Mouse (Mus musculus): ENCODE data around the gene Cln5.

Cln5 gene

GRCm38 (mm10) chr14:103079209-103079977 is 9.4 kb downstream of the Cln5 start:
- DNase-seq = no peak

GRCm38 (mm10) chr14:103085840-103086533 is 16.0 kb downstream of the Cln5 start:
- DNase-seq = no peak

- no peak for DNase-seq
Measured at GRCm38 (mm10) chr14:103086671-103087324, 16.8 kb downstream of the Cln5 start.

- DNase-seq = no peak
Measured at GRCm38 (mm10) chr14:103087846-103088245, 17.8 kb downstream of the Cln5 start.

DNA sequence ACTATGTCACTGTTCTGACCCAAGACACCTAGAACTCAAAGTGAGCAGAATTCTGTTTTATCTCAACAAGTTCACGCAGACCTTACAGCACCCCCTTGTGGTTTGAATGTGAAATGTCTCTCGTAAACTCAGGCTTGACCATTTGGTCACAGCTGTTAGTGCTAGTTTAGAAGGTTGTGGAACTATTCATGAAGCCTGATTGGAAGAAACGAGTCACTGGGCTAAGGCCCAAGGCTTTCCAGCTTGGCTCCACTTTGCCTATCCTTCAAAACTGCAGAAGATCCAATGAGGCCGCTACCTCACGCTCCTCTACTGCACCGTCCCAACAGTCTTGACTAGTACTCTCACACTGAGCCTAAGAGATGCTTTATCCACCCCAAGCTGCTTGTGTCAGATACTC is 18.6 kb downstream of the Cln5 start:
- DNase-seq = no peak

DNA sequence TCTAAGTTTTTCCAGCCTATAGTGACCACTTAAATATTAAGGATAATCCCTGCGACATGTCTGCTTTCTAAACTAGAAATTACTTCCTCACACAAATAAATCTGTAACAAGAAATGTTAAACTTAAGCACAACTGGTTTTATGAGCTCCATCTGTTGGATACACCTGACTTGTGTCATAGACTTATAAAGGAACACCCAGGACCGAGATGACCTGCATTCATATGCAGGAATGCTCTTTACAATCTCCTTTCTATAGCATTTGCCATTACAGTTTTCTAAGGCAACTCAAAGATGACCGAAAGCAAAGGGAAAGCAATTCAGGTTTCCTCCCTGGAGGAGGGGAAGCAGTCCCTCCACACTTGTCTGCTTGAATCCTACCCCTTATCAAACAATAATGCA is 23.2 kb downstream of the Cln5 start:
- DNase-seq = no peak

DNA sequence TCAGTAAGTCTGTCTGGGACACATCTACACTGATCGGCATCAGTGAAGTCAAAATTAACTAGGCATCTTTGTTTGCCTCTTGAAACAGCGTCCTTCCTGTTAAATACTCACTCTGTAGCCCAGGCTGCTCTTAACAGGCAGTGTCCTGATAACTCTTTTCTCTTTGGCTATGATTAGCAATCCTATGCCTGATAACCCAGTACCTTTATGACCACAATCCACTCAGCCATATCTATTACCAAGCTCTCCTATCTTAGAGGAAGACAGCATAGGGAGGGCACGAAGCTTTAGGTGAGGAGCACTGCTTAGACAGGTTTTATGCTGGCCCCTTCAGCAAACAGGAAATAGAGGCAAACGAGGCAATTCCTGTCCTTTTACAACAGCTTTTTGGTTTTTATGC is 23.7 kb downstream of the Cln5 start:
- DNase-seq = no peak

DNA sequence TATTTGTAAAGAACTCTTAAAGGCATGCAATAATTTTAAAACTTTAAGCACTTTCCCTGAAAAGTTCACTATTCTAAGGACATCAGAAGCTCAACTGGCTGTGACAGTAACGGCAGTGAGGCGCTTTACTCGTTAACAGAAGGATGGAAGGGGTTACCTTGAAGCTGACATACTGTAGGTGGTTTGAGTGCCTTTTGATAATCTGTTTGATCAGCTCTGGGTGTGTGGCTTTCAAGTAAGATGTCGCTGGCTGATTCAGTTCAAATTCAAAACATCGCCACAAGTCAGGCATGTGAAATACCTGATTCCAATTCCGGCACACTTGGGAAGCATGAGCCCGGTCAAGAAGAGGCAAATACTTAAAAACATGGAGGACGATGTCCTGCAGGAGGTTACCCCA is 25.0 kb downstream of the Cln5 start:
- DNase-seq = no peak

DNA sequence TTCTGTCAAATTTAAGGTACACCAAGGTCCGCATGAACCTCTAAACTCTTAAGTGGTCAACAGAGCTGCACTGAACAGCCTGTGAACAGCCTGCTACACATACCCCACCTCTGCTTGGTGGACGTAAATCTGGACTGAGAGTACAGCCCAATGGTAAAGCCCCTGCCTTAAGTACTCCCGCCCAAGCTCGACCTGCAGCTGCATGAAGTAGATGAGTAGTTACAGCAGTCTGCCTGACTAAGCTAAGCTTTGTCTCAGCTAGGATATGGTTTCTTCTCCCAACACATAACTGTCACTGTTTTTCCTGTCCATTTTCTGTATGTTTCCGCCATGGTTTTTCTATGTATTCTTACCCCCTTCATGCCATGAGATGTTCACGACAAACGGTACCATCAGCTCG is 25.8 kb downstream of the Cln5 start:
- no peak for DNase-seq

DNA sequence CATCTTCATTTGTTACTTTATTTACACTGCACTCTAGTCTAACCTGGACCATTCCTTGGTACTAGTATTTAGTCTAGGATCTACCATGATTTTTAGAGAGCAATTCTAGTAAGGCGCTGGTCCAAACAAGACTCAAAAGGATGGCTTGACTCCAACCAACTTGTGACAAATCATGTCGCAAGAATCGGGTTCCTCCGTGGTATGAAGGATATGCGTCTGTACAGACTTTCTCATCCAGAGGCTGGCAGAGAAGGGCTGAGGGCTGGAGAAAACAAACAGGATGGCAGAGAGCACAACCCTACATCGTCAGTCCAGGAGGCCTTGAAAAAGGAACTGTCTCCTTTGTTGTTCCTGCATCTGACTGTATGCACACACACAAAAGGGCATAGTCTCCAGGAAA is 26.6 kb downstream of the Cln5 start:
- DNase-seq = no peak

- DNase-seq = no peak
Measured at GRCm38 (mm10) chr14:103098213-103098586, 28.2 kb downstream of the Cln5 start.

GRCm38 (mm10) chr14:103098587-103099235 is 28.7 kb downstream of the Cln5 start:
- DNase-seq = peak; percentile 83

- peak; percentile 83 for DNase-seq
Measured at GRCm38 (mm10) chr14:103099238-103099933, 29.4 kb downstream of the Cln5 start, which contains the start of gene Fbxl3. Gene Fbxl3, minus strand, starts transcription at chr14:103099566.

GRCm38 (mm10) chr14:103100296-103100695 is 30.3 kb downstream of the Cln5 start:
- DNase-seq = no peak

- no peak for DNase-seq
Measured at GRCm38 (mm10) chr14:103101171-103101570, 31.2 kb downstream of the Cln5 start.

GRCm38 (mm10) chr14:103102246-103102645 is 32.2 kb downstream of the Cln5 start:
- DNase-seq = no peak

DNA sequence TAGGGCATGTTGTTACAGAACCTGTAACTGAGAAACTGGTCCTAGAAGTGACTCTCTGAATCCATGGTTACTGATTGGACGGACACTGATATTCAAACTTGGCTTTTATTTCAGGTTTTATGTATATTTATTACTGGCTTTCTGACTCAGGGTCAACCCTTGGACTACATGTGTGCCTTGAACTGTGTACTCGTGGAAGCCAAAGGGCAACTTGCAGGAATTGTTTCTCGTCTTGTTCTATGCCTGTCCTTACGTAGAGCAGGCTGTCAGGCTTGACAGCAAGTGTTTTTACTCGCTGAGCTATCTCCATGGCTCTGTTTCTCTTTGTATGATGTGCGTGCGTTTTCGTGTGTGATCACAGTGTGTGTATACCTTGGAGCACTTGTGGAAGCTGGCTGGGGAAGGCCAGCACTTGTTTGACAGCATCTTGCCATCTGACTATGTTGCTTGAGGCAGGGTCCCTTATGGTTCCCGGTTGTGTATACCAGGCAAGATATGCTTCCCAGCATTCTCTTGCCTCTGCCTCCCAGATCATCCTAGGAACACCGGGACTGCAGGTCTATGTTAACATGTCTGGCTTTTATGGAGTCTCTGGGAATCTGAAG is 32.8 kb downstream of the Cln5 start:
- no peak for DNase-seq

GRCm38 (mm10) chr14:103106301-103106700 is 36.3 kb downstream of the Cln5 start:
- no peak for DNase-seq

DNA sequence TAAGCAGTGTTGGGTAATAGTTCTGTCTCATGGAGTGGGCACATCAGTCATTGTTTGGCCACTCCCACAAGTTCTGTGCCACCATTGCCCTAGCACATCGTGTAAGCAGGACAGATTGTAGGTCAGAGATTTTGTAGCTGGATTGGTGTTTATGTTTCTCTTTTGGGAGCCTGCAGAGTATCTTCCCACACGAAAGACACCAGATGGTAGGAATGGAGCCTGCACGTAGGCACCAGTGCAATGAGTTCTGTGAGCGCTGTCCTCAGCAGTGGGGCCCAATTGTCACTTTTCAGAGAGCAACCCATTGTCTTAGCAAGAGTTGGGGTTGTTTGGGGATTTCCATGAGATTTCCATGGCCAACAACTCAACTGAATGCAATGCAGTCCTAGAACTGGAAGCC is 40.0 kb downstream of the Cln5 start:
- DNase-seq = peak; percentile 38

DNA sequence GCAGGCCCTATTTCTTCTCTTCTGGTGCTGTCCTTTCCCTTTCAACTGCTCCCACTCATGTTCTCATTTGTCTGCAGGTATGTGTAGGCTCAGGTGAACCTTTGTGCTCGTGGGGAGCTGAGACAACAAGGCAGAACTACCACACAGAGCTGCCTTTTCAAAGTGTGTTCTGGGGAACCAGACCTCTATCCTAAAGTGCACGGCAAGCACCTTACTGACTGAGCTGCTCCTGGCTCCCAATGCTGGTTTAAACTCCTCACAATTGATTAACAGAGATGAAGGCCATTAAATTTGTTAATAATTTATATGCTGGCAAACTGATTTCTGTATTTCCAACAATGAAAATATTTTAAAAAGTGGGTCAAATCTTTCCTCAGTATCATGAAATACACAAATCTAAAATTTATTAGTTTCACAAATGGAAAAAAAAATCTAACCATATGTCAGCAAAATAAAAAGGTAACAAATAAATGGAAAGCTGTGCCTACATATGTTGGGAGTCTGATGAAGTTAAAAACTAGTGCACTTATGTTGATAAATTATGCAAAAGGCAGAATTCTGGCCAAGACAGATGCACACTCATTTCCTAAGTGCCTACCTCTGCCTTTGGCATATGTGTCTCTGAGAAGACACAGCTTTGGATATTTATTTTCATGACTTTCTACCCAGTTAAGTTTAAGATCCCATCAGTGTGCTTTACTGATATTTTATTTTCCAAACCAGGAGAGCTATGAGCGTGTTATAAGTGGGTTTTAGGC is 42.8 kb downstream of the Cln5 start:
- DNase-seq = no peak

DNA sequence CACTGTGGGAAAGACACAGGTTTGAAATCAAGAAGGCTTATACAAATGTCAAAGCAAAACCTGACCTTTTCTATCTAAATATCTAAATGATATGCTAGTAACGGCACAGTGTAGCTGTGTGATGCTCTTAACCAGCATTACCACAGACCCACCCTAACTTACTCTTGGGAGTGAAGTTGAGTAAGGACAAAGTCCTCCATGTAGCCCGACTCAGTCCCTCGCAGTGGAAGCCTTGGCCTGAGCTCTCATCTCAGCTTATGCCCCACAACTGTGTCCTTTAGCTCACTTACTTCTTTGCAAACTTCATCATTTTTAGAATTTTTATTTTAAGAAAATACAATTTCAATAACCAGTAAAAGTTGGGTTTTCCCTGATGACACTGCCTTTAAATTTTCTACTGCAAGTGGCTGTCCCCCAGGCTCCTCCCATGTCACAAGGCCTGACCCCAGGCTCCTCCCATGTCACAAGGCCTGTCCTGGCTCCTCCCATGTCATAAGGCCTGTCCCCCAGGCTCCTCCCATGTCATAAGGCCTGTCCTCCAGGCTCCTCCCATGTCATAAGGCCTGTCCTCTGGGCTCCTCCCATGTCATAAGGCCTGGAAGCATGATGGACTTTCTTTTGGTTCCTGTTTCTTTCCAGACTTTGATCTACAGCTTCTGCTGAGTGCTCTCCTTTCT is 45.1 kb downstream of the Cln5 start:
- no peak for DNase-seq
